Mouse (Mus musculus): ENCODE measurements around the gene Rgs9. TPM values are rescaled to one million over a fixed set of nuclear protein-coding genes. Genes with fewer than 3 reads are reported as not detected.

The Rgs9 gene
- polyA plus RNA-seq, 1 experiment = 1.8 TPM

- DNase-seq (ENCODE audit: low read depth in 1 of 2, low spot score in 2 of 2) = no peak
Measured at GRCm38 (mm10) chr11:109284811-109285210, 13.1 kb downstream of the Rgs9 start.

GRCm38 (mm10) chr11:109278186-109278585 lies 19.7 kb downstream of the Rgs9 start:
- Histone ChIP-seq H3K27ac (ENCODE audit: insufficient read depth, low read length) (no peak overlapping the region), H3K4me3 (ENCODE audit: extremely low read depth, insufficient read depth, insufficient read length) (no peak overlapping the region), H3K4me1 (ENCODE audit: control insufficient read depth, insufficient read depth, insufficient read length) (no peaks in the 10 kb centered on the region), H3K27me3 (ENCODE audit: control insufficient read depth, insufficient read depth, low read length) (no peaks in the 10 kb centered on the region), H3K36me3 (ENCODE audit: control insufficient read depth, insufficient read depth, low read length) (no peaks in the 10 kb centered on the region)
- no peak for TF ChIP-seq POLR2A (IDR thresholded peaks at IDR 0.05; ENCODE audit: low read depth, low read length)
- no peak for TF ChIP-seq CTCF (IDR thresholded peaks at IDR 0.05; ENCODE audit: extremely low read depth, insufficient read depth, insufficient read length, insufficient replicate concordance)
- WGBS = 78% methylated on average over 7 of the region's 7 CpGs
- DNase-seq (ENCODE audit: low read depth in 1 of 2, low spot score in 2 of 2) = no peak

More at GRCm38 (mm10) chr11:109284811-109285210, 13.1 kb downstream of the Rgs9 start:
- Histone ChIP-seq H3K4me3 (ENCODE audit: extremely low read depth, insufficient read depth, insufficient read length) (no peak overlapping the region), H3K36me3 (ENCODE audit: control insufficient read depth, insufficient read depth, low read length) (no peaks in the 10 kb centered on the region), H3K4me1 (ENCODE audit: control insufficient read depth, insufficient read depth, insufficient read length) (no peaks in the 10 kb centered on the region; the same call in 1 of the 2 replicates), H3K27ac (ENCODE audit: insufficient read depth, low read length) (no peak overlapping the region), H3K27me3 (ENCODE audit: control insufficient read depth, insufficient read depth, low read length) (no peaks in the 10 kb centered on the region)
- WGBS = 97% methylated on average over 1 of the region's 1 CpGs
- TF ChIP-seq POLR2A (IDR thresholded peaks at IDR 0.05; ENCODE audit: low read depth, low read length) (no peak), CTCF (IDR thresholded peaks at IDR 0.05; ENCODE audit: extremely low read depth, insufficient read depth, insufficient read length, insufficient replicate concordance) (no peak)

- no peak for TF ChIP-seq CTCF (IDR thresholded peaks at IDR 0.05; ENCODE audit: extremely low read depth, insufficient read depth, insufficient read length, insufficient replicate concordance)
- TF ChIP-seq POLR2A (IDR thresholded peaks at IDR 0.05; ENCODE audit: low read depth, low read length) = no peak
- H3K4me3 ChIP-seq (ENCODE audit: extremely low read depth, insufficient read depth, insufficient read length) = no peak overlapping the region
- H3K36me3 ChIP-seq (ENCODE audit: control insufficient read depth, insufficient read depth, low read length) = no peaks in the 10 kb centered on the region
- no peak for DNase-seq (ENCODE audit: low read depth in 1 of 2, low spot score in 2 of 2)
- 63% methylated on average over 9 of the region's 9 CpGs for WGBS
- no peak overlapping the region for H3K27ac ChIP-seq (ENCODE audit: insufficient read depth, low read length)
- peaks cover 3% of the 10 kb centered on the region; the same call in 1 of the 2 replicates for H3K4me1 ChIP-seq (ENCODE audit: control insufficient read depth, insufficient read depth, insufficient read length)
- H3K27me3 ChIP-seq (ENCODE audit: control insufficient read depth, insufficient read depth, low read length) = no peaks in the 10 kb centered on the region
Measured at GRCm38 (mm10) chr11:109271399-109271798, 26.5 kb downstream of the Rgs9 start.

- H3K27me3 ChIP-seq (ENCODE audit: control insufficient read depth, insufficient read depth, low read length) = no peaks in the 10 kb centered on the region
- no peak overlapping the region for H3K4me3 ChIP-seq (ENCODE audit: extremely low read depth, insufficient read depth, insufficient read length)
- no peak overlapping the region for H3K27ac ChIP-seq (ENCODE audit: insufficient read depth, low read length)
- H3K36me3 ChIP-seq (ENCODE audit: control insufficient read depth, insufficient read depth, low read length) = no peaks in the 10 kb centered on the region
- WGBS = 18% methylated on average over 8 of the region's 8 CpGs
- TF ChIP-seq CTCF (IDR thresholded peaks at IDR 0.05; ENCODE audit: extremely low read depth, insufficient read depth, insufficient read length, insufficient replicate concordance) = no peak
- TF ChIP-seq POLR2A (IDR thresholded peaks at IDR 0.05; ENCODE audit: low read depth, low read length) = no peak
- H3K4me1 ChIP-seq (ENCODE audit: control insufficient read depth, insufficient read depth, insufficient read length) = peaks cover 3% of the 10 kb centered on the region; the same call in 1 of the 2 replicates
- DNase-seq (ENCODE audit: low read depth in 1 of 2, low spot score in 2 of 2) = no peak
Measured at GRCm38 (mm10) chr11:109270366-109270765, 27.6 kb downstream of the Rgs9 start.

GRCm38 (mm10) chr11:109269662-109270341 lies 28.1 kb downstream of the Rgs9 start:
- Histone ChIP-seq H3K27ac (ENCODE audit: insufficient read depth, low read length) (no peak overlapping the region), H3K27me3 (ENCODE audit: control insufficient read depth, insufficient read depth, low read length) (no peaks in the 10 kb centered on the region), H3K4me3 (ENCODE audit: extremely low read depth, insufficient read depth, insufficient read length) (no peak overlapping the region), H3K4me1 (ENCODE audit: control insufficient read depth, insufficient read depth, insufficient read length) (peaks cover 3% of the 10 kb centered on the region; the same call in 1 of the 2 replicates), H3K36me3 (ENCODE audit: control insufficient read depth, insufficient read depth, low read length) (no peaks in the 10 kb centered on the region)
- TF ChIP-seq POLR2A (IDR thresholded peaks at IDR 0.05; ENCODE audit: low read depth, low read length) = no peak
- no peak for DNase-seq (ENCODE audit: low read depth in 1 of 2, low spot score in 2 of 2)
- 29% methylated on average over 16 of the region's 16 CpGs for WGBS

- Histone ChIP-seq H3K36me3 (ENCODE audit: control insufficient read depth, insufficient read depth, low read length) (no peaks in the 10 kb centered on the region), H3K4me3 (ENCODE audit: extremely low read depth, insufficient read depth, insufficient read length) (no peak overlapping the region), H3K27ac (ENCODE audit: insufficient read depth, low read length) (no peak overlapping the region), H3K4me1 (ENCODE audit: control insufficient read depth, insufficient read depth, insufficient read length) (peaks cover 3% of the 10 kb centered on the region; the same call in 1 of the 2 replicates), H3K27me3 (ENCODE audit: control insufficient read depth, insufficient read depth, low read length) (no peaks in the 10 kb centered on the region)
- DNase-seq (ENCODE audit: low read depth in 1 of 2, low spot score in 2 of 2) = no peak
- WGBS = 24% methylated on average over 5 of the region's 5 CpGs
- no peak for TF ChIP-seq CTCF (IDR thresholded peaks at IDR 0.05; ENCODE audit: extremely low read depth, insufficient read depth, insufficient read length, insufficient replicate concordance)
- TF ChIP-seq POLR2A (IDR thresholded peaks at IDR 0.05; ENCODE audit: low read depth, low read length) = no peak
Measured at GRCm38 (mm10) chr11:109269283-109269661, 28.7 kb downstream of the Rgs9 start.

GRCm38 (mm10) chr11:109266161-109266910 lies 31.6 kb downstream of the Rgs9 start:
- Histone ChIP-seq H3K4me1 (ENCODE audit: control insufficient read depth, insufficient read depth, insufficient read length) (peaks cover 3% of the 10 kb centered on the region; the same call in 1 of the 2 replicates), H3K27me3 (ENCODE audit: control insufficient read depth, insufficient read depth, low read length) (no peaks in the 10 kb centered on the region), H3K4me3 (ENCODE audit: extremely low read depth, insufficient read depth, insufficient read length) (no peak overlapping the region), H3K36me3 (ENCODE audit: control insufficient read depth, insufficient read depth, low read length) (no peaks in the 10 kb centered on the region), H3K27ac (ENCODE audit: insufficient read depth, low read length) (no peak overlapping the region)
- 88% methylated on average over 12 of the region's 12 CpGs for WGBS
- TF ChIP-seq POLR2A (IDR thresholded peaks at IDR 0.05; ENCODE audit: low read depth, low read length) (no peak), CTCF (IDR thresholded peaks at IDR 0.05; ENCODE audit: extremely low read depth, insufficient read depth, insufficient read length, insufficient replicate concordance) (no peak)
- DNase-seq (ENCODE audit: low read depth in 1 of 2, low spot score in 2 of 2) = no peak

All from spleen, adult 2 months (tissue).